Mouse (Mus musculus) bone marrow, adult 2 months (tissue): Measurements from ENCODE around the gene P4htm. TPM values are rescaled to one million over a fixed set of nuclear protein-coding genes. Genes with fewer than 3 reads are reported as not detected.

Source experiments
- H3K27ac ChIP-seq: fragments of 200-500 bp; 2 replicates; pipeline ENCODE4 v1.5.1; 2012; ENCODE audit warnings: low read depth, mild to moderate bottlenecking, control low read depth, inconsistent platforms, low read length; ENCODE audit not compliant: control insufficient read depth, poor library complexity, insufficient read depth
- H3K4me1 ChIP-seq: fragments of 200-500 bp; 2 replicates; pipeline ENCODE4 v1.6.1; 2011; ENCODE audit warnings: low read length; ENCODE audit not compliant: control insufficient read depth, insufficient read depth
- H3K4me3 ChIP-seq: fragments of 200-500 bp; replicated peaks from 2 replicates; pipeline ENCODE3; 2011; ENCODE audit warnings: mild to moderate bottlenecking, low read depth, low read length, control low read depth; ENCODE audit not compliant: control insufficient read depth
- CTCF ChIP-seq: fragments of 200-500 bp; IDR thresholded peaks from 2 replicates; pipeline ENCODE4 v1.5.1; 2011; ENCODE audit warnings: low read length, control low read depth; ENCODE audit not compliant: control insufficient read depth, insufficient read depth
- POLR2A ChIP-seq: fragments of 200-500 bp; IDR thresholded peaks from 2 replicates; pipeline ENCODE4 v1.6.1; 2011; ENCODE audit warnings: low read depth, mild to moderate bottlenecking, control low read depth, low read length, borderline replicate concordance; ENCODE audit not compliant: control insufficient read depth
- WGBS: fragments of 180-500 bp; shearing (Covaris S2); methylation state at CpG from one replicate; pipeline ENCODE4 v1.1.7; 2018; 5-methylcytosine and 5-hydroxymethylcytosine counted together
- polyA plus RNA-seq: library from polyadenylated mRNA; stranded (reverse); fragments of >200 nt; gene quantifications from 2 replicates; pipeline ENCODE4 v1.2.4, GENCODE M21; 2011; ENCODE audit warnings: low replicate concordance; ENCODE audit not compliant: missing spikeins, insufficient read depth, insufficient read length

Gene P4htm
- polyA plus RNA-seq, result 1.4 TPM in 1 of 2 replicates, not detected in the other

DNA sequence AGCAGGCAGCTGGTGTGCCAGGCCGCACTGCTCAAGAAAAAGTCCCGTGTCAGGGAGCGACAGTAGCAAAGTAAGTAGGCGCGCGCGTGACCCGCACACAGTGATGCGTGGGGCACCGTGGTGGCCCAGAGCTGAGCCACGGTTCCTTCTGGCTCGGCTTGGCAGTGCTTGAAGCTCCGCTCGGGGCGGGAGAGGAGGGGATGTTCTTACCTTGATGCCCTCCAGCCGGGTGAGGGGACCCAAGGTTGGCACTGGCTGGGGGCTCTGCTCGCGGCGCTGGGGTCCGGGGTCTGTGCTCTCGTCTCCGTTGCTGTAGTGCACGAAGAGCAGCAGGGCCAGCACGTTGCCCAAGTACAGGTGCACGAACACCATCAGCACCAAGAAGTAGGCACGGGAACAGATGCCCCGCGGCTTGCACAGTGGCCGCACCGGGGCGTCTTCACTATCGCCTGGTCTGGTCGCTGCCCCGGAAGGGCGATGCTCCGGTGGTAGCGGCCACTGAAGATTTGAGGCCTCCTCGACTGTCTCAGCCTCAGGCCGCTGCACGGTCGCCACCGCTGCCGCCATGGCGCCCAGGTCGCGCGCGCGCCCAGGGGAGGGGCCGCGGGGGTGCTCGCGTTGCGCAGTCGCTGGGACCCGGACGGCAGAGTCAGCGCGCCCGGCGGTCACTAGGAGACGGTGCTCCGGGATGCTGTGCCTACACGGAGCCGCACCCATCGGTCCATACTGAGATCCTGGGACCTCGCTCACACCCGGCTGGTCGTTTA, at the start of gene P4htm:
P4htm (minus strand) TSS at position 670 of the 767 bp plus-strand sequence.
- 6% methylated on average over 69 of the region's 69 CpGs for WGBS
- TF ChIP-seq CTCF (no peak), POLR2A (no peak)
- no peaks in the 10 kb centered on the region; the same call in 1 of the 2 replicates for H3K4me1 ChIP-seq
- H3K4me3 ChIP-seq, result peak within 1 kb of the TSS; percentile 70
- H3K27ac ChIP-seq, result peak within 1 kb of the TSS; percentile 27; the same call in 1 of the 2 replicates

DNA sequence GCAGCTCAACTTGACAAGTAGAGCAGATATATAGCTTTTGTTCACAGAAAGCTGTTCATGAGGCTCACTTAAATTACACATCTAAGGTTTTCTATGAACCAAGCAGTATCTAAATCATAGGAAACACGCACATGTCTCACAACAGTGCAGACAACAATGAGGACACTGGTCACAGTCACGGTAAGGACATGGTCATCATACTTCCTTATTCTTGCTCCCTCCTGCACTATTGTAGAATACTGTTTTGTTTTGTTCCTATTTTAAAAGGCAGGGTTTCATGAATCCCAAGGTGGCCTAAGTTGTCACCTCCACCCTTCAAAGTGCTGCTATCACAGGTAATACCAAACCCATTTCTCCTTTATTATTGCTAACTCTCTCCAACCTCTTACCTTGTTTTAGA, 42.4 kb upstream of the P4htm start:
- no peak overlapping the region for H3K27ac ChIP-seq
- no peak for TF ChIP-seq CTCF
- no peak for TF ChIP-seq POLR2A
- 43% methylated on average over 2 of the region's 2 CpGs for WGBS
- no peak overlapping the region for H3K4me3 ChIP-seq
- no peaks in the 10 kb centered on the region for H3K4me1 ChIP-seq

DNA sequence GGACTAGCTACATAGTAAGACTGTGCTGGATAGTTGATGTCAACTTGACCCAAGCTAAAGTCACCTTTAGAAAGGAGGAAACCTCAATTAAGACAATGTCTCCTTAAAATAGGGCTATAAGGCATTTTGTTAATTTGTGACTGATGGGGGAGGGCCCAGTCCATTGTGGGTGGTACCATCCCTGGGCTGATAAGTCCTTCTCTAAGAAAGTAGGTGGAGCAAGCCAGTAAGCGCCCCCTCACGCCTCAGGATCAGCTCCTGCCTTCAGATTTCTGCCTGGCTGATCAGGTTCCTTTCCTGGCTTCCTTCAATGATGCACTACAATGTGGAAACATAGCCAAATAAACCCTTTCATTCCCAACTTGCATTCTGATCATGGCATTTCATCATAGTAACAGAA, 37.9 kb upstream of the P4htm start:
- Histone ChIP-seq H3K27ac (no peak overlapping the region), H3K4me3 (no peak overlapping the region), H3K4me1 (no peaks in the 10 kb centered on the region)
- WGBS, result 52% methylated on average over 2 of the region's 2 CpGs
- TF ChIP-seq CTCF, result no peak
- no peak for TF ChIP-seq POLR2A

GRCm38 (mm10) chr9:108633846-108634245, 36.4 kb upstream of the P4htm start:
- Histone ChIP-seq H3K4me1 (no peaks in the 10 kb centered on the region), H3K27ac (no peak overlapping the region), H3K4me3 (no peak overlapping the region)
- no peak for TF ChIP-seq CTCF
- 70% methylated on average over 2 of the region's 2 CpGs for WGBS

GRCm38 (mm10) chr9:108632375-108632774, 34.9 kb upstream of the P4htm start:
- TF ChIP-seq POLR2A (no peak), CTCF (no peak)
- Histone ChIP-seq H3K27ac (no peak overlapping the region), H3K4me1 (no peaks in the 10 kb centered on the region), H3K4me3 (no peak overlapping the region)
- WGBS, result 61% methylated on average over 5 of the region's 5 CpGs

DNA sequence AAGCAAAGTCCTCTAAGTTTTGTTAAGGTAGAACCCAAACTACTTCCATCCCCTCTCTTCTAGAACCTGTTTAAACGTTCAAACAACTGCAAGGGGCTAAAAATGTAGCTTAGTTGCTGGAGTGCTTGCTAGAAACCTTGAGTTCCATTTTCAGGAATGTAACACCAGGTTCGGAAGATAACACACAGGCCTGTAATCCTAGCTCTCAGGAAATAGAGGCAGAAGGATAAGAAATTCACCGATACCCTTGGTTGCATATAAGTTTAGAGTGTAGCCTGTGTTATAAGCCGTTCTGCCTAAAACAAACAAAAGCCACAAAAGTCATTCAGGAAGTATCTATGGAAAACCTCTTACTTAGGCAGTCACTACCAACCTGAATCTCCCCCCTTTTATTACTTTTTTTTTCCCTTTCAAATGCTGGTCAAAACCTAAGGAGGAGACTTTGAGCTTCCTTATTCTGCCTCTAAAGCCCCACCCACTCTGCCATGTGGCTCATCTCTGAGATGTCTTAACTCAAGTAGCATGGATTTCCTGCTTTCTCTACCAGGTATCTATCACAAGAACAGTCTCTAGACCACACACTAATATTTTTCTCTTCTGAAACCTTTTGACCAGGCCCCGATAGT, 34.3 kb upstream of the P4htm start:
- no peaks in the 10 kb centered on the region for H3K4me1 ChIP-seq
- no peak for TF ChIP-seq POLR2A
- no peak for TF ChIP-seq CTCF
- H3K4me3 ChIP-seq, result no peak overlapping the region
- H3K27ac ChIP-seq, result no peak overlapping the region
- 47% methylated on average over 5 of the region's 5 CpGs for WGBS

GRCm38 (mm10) chr9:108630683-108631082, 33.2 kb upstream of the P4htm start:
- 5% methylated on average over 1 of the region's 1 CpGs for WGBS
- no peak overlapping the region for H3K27ac ChIP-seq
- no peak overlapping the region for H3K4me3 ChIP-seq
- H3K4me1 ChIP-seq, result no peaks in the 10 kb centered on the region
- no peak for TF ChIP-seq CTCF
- no peak for TF ChIP-seq POLR2A

DNA sequence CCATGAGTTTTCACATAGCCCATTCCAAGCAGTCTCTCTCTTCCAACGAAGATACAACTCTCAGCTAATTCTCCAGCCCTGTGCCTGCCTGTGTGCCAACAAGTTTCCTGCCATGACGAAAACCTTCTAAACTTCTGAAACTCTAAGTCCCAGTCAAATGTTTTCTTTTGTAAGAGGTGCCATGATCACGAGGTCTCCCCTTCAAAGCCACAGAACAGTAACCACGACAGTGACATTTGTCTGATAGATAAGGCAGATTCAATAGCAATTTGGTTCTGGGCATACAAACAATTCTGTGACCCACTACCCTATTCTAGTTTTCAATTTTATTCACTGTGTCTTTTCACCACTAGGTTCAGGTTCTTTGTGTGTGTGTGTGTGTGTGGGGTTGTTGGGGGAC, 30.7 kb upstream of the P4htm start:
- TF ChIP-seq POLR2A (no peak), CTCF (no peak)
- Histone ChIP-seq H3K27ac (no peak overlapping the region), H3K4me1 (no peaks in the 10 kb centered on the region), H3K4me3 (no peak overlapping the region)
- WGBS, result 22% methylated on average over 4 of the region's 4 CpGs
